Mouse (Mus musculus): ENCODE measurements around the gene Cnr2. TPM values are rescaled to one million over a fixed set of nuclear protein-coding genes. Genes with fewer than 3 reads are reported as not detected.
"Not testable (repeated sequence)": the region's sequence is repeated elsewhere in the genome, so short reads cannot be mapped to it uniquely, and the experiment has no call there.

Gene Cnr2
- total RNA-seq, 4 experiments from 2014 or later = 0.08 to 0.98 (median 0.92) TPM; not detected in 1

DNA sequence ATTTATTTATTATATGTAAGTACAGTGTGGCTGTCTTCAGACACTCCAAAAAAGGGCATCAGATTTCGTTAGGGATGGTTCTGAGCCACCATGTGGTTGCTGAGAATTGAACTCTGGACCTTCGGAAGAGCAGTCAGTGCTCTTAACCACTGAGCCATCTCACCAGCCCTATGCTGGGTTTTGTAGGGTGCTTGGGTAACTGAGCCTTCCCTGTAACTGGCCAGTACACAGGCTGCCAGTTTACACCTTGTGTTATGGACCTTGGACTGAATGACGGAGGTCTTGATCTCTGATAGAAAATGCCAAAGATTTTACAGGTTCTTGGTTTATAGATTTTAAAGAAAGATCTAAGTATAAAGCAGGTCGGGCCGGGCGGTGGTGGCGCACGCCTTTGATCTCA, 35.0 kb downstream of the Cnr2 start:
- DNase-seq (ENCODE audit: low spot score in 2 of 2) = no peak

DNA sequence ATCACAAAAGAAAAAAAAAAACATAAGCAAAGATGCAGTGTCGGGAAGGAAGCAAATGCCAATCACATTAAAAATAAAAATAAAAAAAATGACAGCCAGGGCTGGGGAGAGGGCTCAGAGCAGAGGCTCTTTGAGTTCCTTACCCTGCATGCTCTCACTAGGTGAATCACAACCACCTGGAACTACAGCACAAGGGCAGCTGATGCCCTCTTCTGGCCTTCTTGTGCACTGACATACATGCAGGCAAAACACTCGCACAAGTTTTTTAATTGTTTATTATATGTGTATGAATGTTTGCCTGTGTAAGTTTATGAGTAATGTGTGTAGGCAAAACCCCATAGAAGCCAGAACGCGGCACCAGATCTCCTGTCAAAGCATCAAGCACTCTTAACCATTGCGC, 36.6 kb downstream of the Cnr2 start:
- DNase-seq (ENCODE audit: low spot score in 2 of 2) = no peak

DNA sequence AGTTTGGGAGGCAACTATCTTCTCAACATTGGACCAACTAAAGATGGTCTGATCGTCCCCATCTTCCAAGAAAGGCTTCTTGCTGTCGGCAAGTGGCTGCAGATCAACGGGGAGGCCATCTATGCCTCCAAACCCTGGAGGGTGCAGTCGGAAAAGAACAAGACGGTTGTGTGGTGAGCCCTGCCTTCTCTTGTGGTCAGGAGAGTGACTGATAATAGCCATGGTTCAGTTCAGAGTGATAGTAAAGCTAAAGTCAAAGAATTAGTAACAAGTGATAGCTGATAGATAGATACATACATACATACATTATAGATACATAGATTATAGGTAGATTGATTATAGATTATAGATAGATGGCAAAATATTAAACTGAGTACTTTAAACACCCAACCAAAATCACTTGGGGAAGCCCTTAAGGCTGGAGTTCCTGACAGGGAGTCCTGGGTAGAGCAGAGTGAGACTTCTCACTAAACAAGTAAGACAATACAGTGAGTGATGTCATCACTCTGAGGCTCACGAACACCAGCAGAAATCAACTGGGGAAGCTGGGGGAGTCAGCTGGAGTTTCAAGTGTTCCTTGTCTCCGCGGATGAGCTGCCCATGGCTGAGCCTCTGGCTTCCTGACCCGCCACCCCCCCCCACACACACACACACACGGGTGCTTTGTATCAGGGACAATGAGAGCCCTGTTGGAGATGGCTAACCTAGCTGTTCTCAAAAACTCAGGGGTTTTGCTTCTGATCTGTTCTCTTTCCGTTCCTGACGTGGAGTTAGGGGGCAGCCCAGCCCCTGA, 39.7 kb downstream of the Cnr2 start:
- no peak for DNase-seq (ENCODE audit: low spot score in 2 of 2)

DNA sequence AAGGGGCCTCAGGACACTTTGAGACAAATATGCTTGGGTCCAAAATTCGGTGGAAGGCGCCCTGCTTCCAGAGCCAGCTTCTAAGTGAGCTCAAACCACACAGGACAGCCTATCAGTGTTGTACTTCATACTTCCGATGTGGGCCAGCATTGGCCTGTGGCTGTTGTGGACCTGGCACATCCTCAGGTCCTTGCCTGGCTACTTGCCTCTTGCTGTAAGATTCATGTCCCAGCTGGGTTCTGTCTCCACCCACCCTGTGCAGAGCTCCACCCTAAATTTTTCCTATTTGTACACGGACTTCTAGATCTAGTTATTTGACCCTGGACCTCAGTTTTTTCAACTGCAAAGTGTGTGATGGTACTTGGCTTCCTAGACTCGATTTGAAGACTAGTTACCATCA, 40.3 kb downstream of the Cnr2 start:
- DNase-seq (ENCODE audit: low spot score in 2 of 2) = no peak

GRCm38 (mm10) chr4:135938858-135939257, 43.7 kb downstream of the Cnr2 start:
- DNase-seq (ENCODE audit: low spot score in 2 of 2) = no peak

DNA sequence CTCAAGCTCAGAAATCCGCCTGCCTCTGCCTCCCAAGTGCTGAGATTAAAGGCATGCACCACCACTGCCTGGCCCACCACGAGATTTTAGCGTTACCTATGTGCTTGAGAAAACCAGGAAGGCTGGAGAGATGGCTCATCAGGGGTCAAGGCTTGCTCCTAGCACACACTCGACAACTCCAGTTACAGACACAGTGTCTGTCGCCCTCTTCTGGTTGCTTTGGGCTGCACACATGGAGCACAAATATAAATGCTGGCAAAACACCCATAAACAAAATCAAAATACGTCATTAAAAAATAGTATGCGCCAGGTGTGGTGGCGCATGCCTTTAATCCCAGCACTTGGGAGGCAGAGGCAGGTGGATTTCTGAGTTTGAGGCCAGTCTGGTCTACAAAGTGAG, 45.8 kb downstream of the Cnr2 start:
- DNase-seq (ENCODE audit: low spot score in 2 of 2) = not testable (repeated sequence)

DNA sequence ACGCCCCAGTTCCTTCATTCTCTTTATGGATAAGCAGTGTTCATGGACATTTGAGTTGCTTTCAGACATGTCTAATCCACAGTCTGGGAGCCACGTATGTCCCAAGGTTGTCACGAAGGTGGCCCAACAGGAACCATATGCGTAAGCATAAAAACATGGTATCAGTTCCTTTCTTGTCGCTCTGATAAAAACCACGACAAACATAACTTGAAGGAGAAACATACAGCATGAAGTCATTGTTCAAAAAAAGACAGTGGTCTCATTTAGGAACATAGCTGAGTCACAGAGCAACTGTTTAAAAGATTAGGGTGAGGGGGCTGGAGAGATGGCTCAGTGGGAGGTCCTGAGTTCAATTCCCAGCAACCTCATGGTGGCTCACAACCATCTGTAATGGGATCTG, 47.0 kb downstream of the Cnr2 start:
- no peak for DNase-seq (ENCODE audit: low spot score in 2 of 2)

- DNase-seq (ENCODE audit: low spot score in 2 of 2) = no peak
Observed at GRCm38 (mm10) chr4:135943389-135943788, 48.2 kb downstream of the Cnr2 start.

DNA sequence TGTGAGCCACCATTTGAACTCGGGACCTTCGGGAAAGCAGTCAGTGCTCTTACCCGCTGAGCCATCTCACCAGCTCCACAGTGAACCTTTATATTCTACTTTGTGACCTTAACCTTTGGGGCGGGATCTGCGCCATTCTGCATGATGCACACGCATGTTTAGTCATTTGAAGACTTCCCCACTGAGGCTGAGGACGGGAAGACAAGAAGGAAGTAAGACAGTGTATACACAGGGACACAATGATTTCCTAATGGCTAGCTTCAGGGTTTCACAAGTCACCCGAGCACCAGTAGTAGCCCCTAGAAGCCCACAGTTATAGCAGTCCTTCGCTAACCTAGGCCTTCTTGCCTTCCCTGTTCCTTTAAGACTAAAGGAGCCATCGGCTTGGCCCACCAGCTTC, 50.5 kb downstream of the Cnr2 start:
- DNase-seq (ENCODE audit: low spot score in 2 of 2) = no peak

DNA sequence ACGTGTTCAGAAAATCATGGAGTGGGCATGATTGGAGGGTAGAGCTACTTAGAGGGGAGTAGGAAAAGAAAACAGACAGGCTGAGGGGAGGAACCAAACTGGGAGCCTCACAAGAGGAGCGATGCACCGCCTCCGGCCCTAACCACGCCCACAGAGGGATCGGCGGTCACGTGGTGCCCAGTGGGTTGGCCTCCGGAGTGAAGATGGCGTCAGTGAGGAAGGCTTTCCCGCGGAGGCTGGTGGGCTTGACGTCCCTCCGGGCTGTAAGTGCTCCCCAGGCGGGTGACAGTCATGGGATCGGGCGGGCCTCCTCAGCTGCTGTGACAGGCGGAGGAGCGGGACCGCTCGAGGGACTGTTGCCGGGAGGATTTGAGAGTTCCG, 51.1 kb downstream of the Cnr2 start, which contains the start of gene Hmgcl:
Gene Hmgcl (plus strand): TSS at position 171 of the 381 bp plus-strand sequence.
- DNase-seq (ENCODE audit: low spot score in 2 of 2) = peak; percentile 93

GRCm38 (mm10) chr4:135946659-135947301, 51.6 kb downstream of the Cnr2 start:
- DNase-seq (ENCODE audit: low spot score in 2 of 2) = no peak

DNA sequence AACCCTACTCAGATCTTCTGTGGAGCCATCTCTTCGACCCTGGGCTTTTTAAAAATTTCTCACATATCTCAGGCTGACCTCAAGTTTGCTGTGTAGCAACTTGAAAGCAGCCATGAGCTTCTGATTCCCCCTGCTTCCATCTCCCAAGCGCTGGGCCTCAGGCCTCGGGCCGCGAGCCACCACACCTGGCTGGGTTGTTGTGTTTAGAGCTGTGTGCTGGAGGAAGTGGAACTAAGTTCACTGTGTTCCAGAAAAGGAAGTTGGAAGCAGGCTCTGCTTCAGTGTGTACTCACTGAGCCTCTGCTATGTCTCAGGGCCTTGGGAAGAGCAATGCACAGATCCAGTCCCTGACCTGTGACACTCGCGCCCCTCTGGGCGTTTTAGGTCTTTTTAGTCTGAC, 52.9 kb downstream of the Cnr2 start:
- DNase-seq (ENCODE audit: low spot score in 2 of 2) = no peak

- DNase-seq (ENCODE audit: low spot score in 2 of 2) = no peak
Observed at GRCm38 (mm10) chr4:135949475-135949874, 54.3 kb downstream of the Cnr2 start.

- DNase-seq (ENCODE audit: low spot score in 2 of 2) = no peak
Observed at GRCm38 (mm10) chr4:135949911-135950310, 54.7 kb downstream of the Cnr2 start.

DNA sequence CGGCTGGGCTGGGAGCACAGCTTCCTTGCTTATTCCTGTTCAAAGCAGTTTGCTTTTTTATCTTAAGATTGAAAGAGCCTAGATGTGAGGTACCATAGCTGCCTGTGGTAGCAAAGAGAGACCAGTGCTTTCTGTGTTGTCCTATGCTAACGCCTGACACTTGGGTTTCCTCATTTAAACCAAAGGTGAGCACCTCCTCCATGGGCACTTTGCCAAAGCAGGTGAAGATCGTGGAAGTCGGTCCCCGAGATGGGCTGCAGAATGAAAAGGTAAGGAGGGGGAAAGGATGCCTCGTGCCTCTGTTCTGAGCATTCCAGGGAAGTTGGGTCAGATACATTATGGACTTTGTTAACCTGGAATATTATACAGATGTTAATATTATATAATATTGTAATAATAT, 55.2 kb downstream of the Cnr2 start:
- DNase-seq (ENCODE audit: low spot score in 2 of 2) = no peak

DNA sequence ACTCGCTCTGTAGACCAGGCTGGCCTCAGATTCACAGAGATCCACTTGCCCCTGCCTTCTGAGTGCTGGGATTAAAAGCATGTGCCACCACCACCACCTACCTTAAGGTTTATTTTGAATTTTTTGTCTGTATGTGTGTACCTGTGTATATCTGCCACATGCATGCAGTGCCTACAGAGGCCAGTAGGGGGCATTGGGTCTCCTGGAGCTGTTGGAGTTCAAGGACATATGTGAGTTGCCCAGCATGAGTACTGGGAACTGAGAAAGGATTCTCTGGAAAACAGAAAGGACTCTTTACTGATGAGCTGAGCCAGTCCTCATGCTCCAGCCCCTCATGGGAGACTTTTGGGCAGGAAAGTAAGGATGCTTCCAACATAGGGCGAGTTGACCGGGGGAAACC, 56.3 kb downstream of the Cnr2 start:
- DNase-seq (ENCODE audit: low spot score in 2 of 2) = no peak

DNA sequence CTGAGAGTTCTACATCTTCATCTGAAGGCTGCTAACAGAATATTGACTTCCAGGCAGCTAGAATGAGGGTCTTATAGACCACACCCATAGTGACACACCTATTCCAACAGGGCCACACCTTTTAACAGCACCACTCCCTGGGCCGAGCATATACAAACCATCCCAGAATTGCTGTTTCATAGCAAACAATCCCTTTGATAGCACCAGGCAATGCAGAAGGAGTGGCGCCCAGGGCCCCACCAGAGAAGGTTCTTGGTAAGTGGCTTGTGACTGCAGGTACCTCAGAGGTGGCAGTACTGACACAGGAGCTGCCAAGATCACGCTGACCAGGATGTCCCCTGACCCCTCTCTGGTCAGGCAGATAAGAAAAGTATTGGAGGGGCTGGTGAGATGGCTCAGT, 58.0 kb downstream of the Cnr2 start:
- no peak for DNase-seq (ENCODE audit: low spot score in 2 of 2)

DNA sequence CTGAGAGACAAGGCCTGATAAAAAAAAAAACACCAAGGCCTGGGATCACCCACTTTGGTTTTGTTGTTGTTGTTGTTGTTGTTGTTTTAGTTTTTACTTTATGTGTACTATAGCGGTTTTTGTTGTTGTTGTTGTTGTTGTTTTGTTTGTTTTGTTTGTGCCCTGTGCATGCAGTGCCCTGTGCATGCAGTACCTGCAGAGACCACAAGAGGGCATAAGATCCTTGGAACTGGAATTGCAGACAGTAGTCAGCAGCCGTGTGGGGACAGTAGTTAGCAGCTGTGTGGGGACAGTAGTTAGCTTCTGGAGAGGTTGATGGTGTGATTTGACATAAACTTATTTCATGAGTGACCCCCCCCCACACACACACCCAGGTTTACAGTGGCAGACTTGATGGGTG, 59.0 kb downstream of the Cnr2 start:
- DNase-seq (ENCODE audit: low spot score in 2 of 2) = peak in 1 of 2 experiments; percentile 75

GRCm38 (mm10) chr4:135955886-135956285, 60.7 kb downstream of the Cnr2 start:
- no peak for DNase-seq (ENCODE audit: low spot score in 2 of 2)

GRCm38 (mm10) chr4:135958354-135958753, 63.2 kb downstream of the Cnr2 start:
- no peak for DNase-seq (ENCODE audit: low spot score in 2 of 2)

DNA sequence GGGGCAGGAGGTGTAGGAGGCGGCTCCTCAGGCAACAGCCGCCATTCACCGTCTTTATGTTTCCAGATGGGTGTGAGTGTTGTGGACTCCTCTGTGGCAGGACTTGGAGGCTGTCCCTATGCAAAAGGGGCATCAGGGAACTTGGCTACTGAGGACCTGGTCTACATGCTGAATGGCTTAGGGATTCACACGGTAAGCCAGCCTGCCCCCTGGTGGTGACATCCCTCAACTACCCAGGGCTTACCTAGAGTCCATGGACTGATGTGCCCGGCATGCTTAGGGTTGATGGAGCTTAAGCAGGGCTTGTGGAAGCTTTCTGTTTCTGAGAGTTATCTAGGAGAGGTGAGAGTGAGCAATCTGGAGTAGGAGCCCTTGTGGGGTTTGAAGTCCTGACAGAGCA, 65.5 kb downstream of the Cnr2 start:
- peak in 1 of 2 experiments; percentile 79 for DNase-seq (ENCODE audit: low spot score in 2 of 2)

DNA sequence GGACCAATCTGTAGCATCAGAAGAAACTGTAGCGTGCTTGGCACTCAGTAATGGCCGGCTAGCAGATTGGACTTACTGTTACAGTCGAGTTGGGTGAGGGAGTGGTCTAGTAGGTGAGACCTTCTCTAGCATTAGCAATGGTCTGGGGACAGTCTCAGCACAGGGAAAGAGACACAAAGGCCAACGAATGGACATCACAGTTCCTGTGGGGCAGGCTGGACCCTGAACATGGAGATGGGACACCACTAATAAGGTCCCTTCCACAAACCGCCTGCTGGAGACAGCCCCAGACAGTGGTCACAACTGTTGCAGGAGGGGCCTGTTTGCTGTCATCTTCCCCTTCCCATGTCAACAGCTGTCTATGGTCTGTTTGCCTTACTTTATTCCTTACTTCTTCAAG, 66.5 kb downstream of the Cnr2 start:
- DNase-seq (ENCODE audit: low spot score in 2 of 2) = no peak

- DNase-seq (ENCODE audit: low spot score in 2 of 2) = no peak
Observed at GRCm38 (mm10) chr4:135962198-135962597, 67.0 kb downstream of the Cnr2 start.

All from layer of hippocampus, adult 8-10 months (tissue).